Mouse (Mus musculus): ENCODE measurements at regions not wholly inside any gene's neighbourhood (a gene's known extent, or its start where the extent isn't known, plus 50 kb on each side); places are given as distances from the start of the nearest gene placed in this dataset.

- Histone ChIP-seq H3K9me3 (no peaks in the 10 kb centered on the region), H3K4me3 (replicated peaks) (no peak overlapping the region), H3K27me3 (replicated peaks) (no peaks in the 10 kb centered on the region), H3K36me3 (replicated peaks; ENCODE audit: low read length) (no peaks in the 10 kb centered on the region), H3K4me1 (no peaks in the 10 kb centered on the region)
- TF ChIP-seq FLI1 (IDR thresholded peaks at IDR 0.05; ENCODE audit: low read length) (no peak), GATA1 (IDR thresholded peaks at IDR 0.05; ENCODE audit: borderline replicate concordance, low read length) (no peak)
These were observed 539.1 kb upstream of the Marcks start for GRCm38 (mm10) chr10:37677826-37678225.

- H3K36me3 ChIP-seq (replicated peaks; ENCODE audit: low read length), result no peaks in the 10 kb centered on the region
- TF ChIP-seq GATA1 (IDR thresholded peaks at IDR 0.05; ENCODE audit: borderline replicate concordance, low read length) (no peak), FLI1 (IDR thresholded peaks at IDR 0.05; ENCODE audit: low read length) (no peak)
These were observed 530.1 kb upstream of the Marcks start for GRCm38 (mm10) chr10:37668827-37669226.

GRCm38 (mm10) chr10:37667031-37667745, 528.5 kb upstream of the Marcks start:
- Histone ChIP-seq H3K27me3 (replicated peaks) (no peaks in the 10 kb centered on the region), H3K4me1 (no peaks in the 10 kb centered on the region), H3K9me3 (no peaks in the 10 kb centered on the region), H3K4me3 (replicated peaks) (no peak overlapping the region), H3K36me3 (replicated peaks; ENCODE audit: low read length) (no peaks in the 10 kb centered on the region)
- TF ChIP-seq FLI1 (IDR thresholded peaks at IDR 0.05; ENCODE audit: low read length) (no peak), GATA1 (IDR thresholded peaks at IDR 0.05; ENCODE audit: borderline replicate concordance, low read length) (no peak)

More at GRCm38 (mm10) chr10:37668827-37669226, 530.1 kb upstream of the Marcks start:
- no peaks in the 10 kb centered on the region for H3K27me3 ChIP-seq (replicated peaks)
- H3K4me1 ChIP-seq, result no peaks in the 10 kb centered on the region
- no peaks in the 10 kb centered on the region for H3K9me3 ChIP-seq
- H3K4me3 ChIP-seq (replicated peaks), result no peak overlapping the region

GRCm38 (mm10) chr10:37666535-37666934, 527.8 kb upstream of the Marcks start:
- TF ChIP-seq GATA1 (IDR thresholded peaks at IDR 0.05; ENCODE audit: borderline replicate concordance, low read length) (no peak), FLI1 (IDR thresholded peaks at IDR 0.05; ENCODE audit: low read length) (no peak)
- Histone ChIP-seq H3K4me1 (no peaks in the 10 kb centered on the region), H3K36me3 (replicated peaks; ENCODE audit: low read length) (no peaks in the 10 kb centered on the region), H3K4me3 (replicated peaks) (no peak overlapping the region), H3K9me3 (no peaks in the 10 kb centered on the region), H3K27me3 (replicated peaks) (no peaks in the 10 kb centered on the region)

GRCm38 (mm10) chr10:37637001-37637562, 498.4 kb upstream of the Marcks start:
- no peak for TF ChIP-seq FLI1 (IDR thresholded peaks at IDR 0.05; ENCODE audit: low read length)
- no peak for TF ChIP-seq GATA1 (IDR thresholded peaks at IDR 0.05; ENCODE audit: borderline replicate concordance, low read length)
- H3K27me3 ChIP-seq (replicated peaks), result no peaks in the 10 kb centered on the region

GRCm38 (mm10) chr10:37636421-37636820, 497.7 kb upstream of the Marcks start:
- no peaks in the 10 kb centered on the region for H3K36me3 ChIP-seq (replicated peaks; ENCODE audit: low read length)
- H3K4me1 ChIP-seq, result no peaks in the 10 kb centered on the region
- H3K4me3 ChIP-seq (replicated peaks), result no peak overlapping the region
- no peaks in the 10 kb centered on the region for H3K27me3 ChIP-seq (replicated peaks)
- H3K9me3 ChIP-seq, result no peaks in the 10 kb centered on the region
- no peak for TF ChIP-seq GATA1 (IDR thresholded peaks at IDR 0.05; ENCODE audit: borderline replicate concordance, low read length)
- no peak for TF ChIP-seq FLI1 (IDR thresholded peaks at IDR 0.05; ENCODE audit: low read length)

More at GRCm38 (mm10) chr10:37637001-37637562, 498.4 kb upstream of the Marcks start:
- H3K9me3 ChIP-seq, result no peaks in the 10 kb centered on the region
- H3K36me3 ChIP-seq (replicated peaks; ENCODE audit: low read length), result no peaks in the 10 kb centered on the region
- H3K4me3 ChIP-seq (replicated peaks), result no peak overlapping the region
- no peaks in the 10 kb centered on the region for H3K4me1 ChIP-seq

- H3K4me3 ChIP-seq (replicated peaks), result no peak overlapping the region
- H3K36me3 ChIP-seq (replicated peaks; ENCODE audit: low read length), result no peaks in the 10 kb centered on the region
- no peak for TF ChIP-seq GATA1 (IDR thresholded peaks at IDR 0.05; ENCODE audit: borderline replicate concordance, low read length)
- no peak for TF ChIP-seq FLI1 (IDR thresholded peaks at IDR 0.05; ENCODE audit: low read length)
- no peaks in the 10 kb centered on the region for H3K4me1 ChIP-seq
- no peaks in the 10 kb centered on the region for H3K27me3 ChIP-seq (replicated peaks)
- H3K9me3 ChIP-seq, result no peaks in the 10 kb centered on the region
These were observed 491.7 kb upstream of the Marcks start for GRCm38 (mm10) chr10:37630403-37630802.

- no peaks in the 10 kb centered on the region for H3K27me3 ChIP-seq (replicated peaks)
- TF ChIP-seq FLI1 (IDR thresholded peaks at IDR 0.05; ENCODE audit: low read length) (no peak), GATA1 (IDR thresholded peaks at IDR 0.05; ENCODE audit: borderline replicate concordance, low read length) (no peak)
These were observed 489.2 kb upstream of the Marcks start for GRCm38 (mm10) chr10:37627900-37628299.

GRCm38 (mm10) chr10:37626758-37627201, 488.1 kb upstream of the Marcks start:
- no peaks in the 10 kb centered on the region for H3K9me3 ChIP-seq
- no peak overlapping the region for H3K4me3 ChIP-seq (replicated peaks)
- H3K4me1 ChIP-seq, result no peaks in the 10 kb centered on the region
- H3K36me3 ChIP-seq (replicated peaks; ENCODE audit: low read length), result no peaks in the 10 kb centered on the region
- no peaks in the 10 kb centered on the region for H3K27me3 ChIP-seq (replicated peaks)
- TF ChIP-seq FLI1 (IDR thresholded peaks at IDR 0.05; ENCODE audit: low read length) (no peak), GATA1 (IDR thresholded peaks at IDR 0.05; ENCODE audit: borderline replicate concordance, low read length) (no peak)

More at GRCm38 (mm10) chr10:37627900-37628299, 489.2 kb upstream of the Marcks start:
- H3K4me1 ChIP-seq, result no peaks in the 10 kb centered on the region
- no peaks in the 10 kb centered on the region for H3K36me3 ChIP-seq (replicated peaks; ENCODE audit: low read length)
- no peak overlapping the region for H3K4me3 ChIP-seq (replicated peaks)
- H3K9me3 ChIP-seq, result no peaks in the 10 kb centered on the region
